Mouse (Mus musculus) 416B (cell line): ENCODE data around the gene Ccnc.
A peak's percentile ranks its signal among the peaks of the same experiment; 100 is the strongest.

Experiments
- DNase-seq: peaks from one replicate; pipeline ENCODE4 v3.0.0; 2011; ENCODE audit warnings: low read depth

The Ccnc gene

DNA sequence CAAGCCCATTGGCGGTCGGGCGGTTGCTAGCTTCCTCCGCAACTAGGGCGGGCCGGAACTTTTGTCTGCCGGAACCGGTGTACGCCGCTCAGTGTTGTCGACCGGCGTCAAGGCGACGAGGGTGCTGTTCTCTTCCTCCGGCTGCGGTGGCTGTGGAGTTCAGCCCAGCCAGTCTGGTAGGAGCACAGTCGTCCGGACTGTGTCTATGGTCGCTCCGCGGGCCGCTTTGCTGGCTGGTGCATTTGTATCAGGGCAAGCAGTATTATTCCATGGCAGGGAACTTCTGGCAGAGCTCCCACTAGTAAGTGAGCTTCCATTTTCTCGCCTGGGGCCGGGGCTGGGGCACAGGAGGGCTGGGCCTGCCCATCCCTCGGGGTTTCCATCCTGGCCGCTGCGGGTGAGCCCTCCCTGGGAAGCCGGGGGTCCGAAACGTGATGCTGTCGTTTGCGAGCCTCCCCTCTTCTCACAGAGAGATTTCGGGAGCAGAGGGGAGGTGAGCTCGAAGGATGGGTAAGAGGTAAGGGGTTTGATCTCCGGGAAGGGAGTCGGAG, at the start of gene Ccnc:
Ccnc (plus strand) TSS at position 87 of the 551 bp plus-strand sequence.
- DNase-seq: peak; percentile 94

DNA sequence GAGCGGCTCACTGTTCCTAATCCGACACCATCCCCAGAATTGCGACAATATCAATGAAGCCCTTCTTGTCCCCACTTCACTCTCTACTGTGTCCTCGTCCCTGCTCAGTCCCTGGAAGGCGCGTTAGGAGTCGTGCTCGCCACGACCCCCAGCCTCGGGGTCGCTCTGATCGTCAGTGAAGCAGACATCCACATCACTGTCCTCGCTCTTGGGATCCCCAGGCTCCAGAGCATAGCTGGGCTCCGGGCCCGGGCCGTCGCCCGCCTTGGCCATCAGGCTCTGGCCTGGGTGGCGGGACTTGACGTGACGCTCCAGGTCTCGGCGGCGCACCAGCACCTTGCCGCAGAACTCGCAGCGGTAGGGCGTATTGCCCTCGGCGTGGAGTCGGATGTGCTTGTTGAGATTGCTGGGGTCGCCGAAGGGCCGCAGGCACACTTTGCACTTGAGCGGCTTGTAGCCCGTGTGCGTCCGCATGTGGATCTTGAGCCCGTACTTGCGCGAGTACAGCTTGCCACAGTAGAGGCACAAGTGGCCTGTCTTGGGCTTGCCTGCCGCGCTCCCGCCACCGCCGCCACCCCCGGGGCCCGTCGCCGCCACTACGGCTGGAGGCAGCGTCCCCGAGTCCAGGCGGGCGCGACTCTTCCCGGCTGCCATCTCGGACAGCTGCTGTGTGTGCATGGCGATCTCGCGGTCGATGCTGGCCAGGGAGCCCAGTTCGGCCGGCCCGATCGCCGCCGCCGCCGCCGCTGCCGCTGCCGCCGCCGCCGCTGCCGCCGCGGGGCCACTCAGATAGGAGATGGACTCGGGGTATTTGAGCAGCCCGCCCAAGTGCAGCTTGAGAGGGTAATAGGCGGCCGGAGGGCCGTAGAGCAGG, 49.2 kb upstream of the Ccnc start:
- no peak for DNase-seq

DNA sequence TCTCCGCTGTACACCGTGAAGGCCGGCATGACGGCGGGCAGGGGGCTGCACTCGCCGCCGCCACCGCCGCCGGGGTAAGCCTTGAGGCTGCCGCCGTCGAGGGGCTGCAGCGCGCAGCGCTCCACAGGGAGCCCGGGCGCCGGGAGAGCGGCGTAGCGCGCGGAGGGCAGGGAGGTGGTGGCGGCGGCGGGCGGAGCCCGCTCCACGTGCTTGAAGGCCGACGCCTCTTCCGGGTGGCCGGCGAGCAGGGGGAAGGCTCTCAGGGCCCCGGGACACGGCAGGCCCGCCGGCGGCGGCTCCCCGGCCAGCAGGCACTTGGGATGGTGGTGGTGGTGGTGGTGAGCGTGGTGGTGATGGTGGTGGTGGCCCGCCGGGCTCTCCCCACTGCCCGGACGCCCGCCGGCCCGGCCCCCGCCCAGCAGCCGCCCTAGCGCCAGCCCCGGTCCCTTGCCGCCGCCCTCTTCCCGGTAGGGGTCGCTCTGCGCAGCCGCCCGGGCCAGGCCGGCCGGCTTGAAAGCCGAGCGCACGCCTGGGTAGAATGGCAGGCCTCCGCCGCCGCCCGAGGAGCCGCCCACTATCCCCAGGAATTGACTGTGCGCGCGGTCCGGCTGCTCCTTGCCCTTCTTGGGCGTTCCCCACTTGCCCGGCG, 48.4 kb upstream of the Ccnc start:
- DNase-seq: no peak

DNA sequence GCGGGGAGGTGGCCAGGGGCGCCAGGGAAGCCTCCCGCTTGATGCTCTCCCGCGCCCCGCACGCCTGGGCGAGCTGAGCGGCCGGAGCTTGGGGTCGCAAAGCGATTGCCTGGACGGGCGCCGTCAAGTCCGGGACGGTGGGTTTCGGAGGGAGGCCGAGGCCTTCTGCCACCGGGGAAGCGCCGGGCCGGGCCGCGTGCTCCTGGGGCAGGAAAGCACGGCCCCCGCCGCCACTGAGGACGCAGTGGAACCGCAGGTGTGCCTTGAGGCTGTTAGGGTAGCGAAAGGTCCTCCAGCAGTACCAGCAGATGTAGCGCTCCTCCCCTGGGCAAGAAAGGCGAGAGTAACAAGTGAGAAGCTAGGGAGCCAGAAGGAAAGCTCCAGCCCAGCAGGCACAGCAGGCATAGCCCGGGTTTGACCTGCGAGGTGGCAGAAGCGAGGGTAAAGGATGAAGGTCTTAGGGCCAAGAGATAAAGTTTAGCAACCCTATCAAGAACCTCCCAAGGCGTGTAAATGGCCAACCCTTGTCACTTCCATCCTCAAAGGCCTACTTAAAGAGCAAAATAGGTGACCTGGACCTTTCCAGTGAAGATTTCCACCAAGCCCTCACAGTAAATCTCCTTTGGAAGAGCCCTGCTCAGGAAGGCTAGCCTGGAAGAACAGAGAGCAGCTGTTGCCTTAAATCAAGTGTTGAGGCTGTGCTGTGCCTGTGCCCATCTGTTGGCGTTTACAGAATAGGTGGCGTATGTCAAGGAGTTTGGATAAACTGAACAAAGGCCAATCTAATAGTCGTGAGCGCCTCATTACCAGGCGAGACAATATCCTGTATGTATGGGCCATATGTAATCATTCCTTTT, 47.6 kb upstream of the Ccnc start:
- DNase-seq: no peak

DNA sequence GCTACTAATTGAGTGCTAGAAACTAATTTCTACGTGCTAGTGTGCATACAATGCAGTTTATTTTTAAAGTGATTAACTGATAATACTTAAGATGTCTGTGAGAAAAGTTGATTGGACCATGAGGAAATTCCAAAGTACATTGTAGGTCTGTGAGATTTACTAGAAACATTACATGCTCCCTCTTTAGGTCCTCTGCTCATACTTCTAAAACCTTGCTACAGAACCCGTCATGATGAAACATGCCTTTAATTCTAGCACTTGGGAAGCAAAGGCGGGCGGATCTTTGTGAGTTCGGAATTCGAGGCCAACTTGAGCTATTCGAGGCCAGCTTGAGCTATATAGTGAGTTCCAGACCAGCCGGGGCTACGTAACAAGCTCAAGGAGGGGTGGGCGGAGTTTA, 46.5 kb upstream of the Ccnc start:
- DNase-seq: no peak

DNA sequence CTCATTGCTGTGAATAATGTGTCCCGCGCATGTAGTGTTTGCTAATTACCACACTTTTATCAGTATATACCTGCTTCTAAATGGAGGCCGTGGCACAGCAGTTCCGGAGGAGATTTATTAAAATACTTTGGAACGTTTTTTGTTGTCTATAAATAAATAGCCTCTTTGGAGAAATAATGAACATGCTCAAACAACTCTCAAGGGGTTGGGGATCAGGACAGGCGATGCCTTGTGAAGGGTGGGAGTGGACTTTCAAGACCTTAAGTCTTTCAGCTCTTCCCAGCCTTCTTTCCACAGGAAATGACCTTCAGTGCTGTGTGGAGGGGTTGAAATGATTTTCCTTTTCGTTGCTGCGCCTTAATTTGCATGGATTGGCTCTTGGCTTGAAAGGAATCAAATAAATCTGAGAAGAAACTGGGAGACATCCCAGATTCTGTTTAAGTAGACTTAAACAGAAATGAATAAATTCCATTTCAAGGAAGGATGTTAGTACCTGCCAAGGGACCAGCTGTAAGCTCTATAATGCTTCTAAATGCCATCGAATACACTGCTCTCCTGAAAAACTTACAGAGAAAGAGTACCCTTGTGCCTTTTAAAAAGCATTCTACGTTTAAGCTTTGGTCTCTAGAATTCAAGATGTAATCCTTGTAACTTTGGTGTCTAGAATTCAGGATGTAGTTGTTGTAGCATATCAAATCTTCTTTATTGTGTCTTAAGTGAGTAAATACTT, 44.9 kb upstream of the Ccnc start:
- no peak for DNase-seq

DNA sequence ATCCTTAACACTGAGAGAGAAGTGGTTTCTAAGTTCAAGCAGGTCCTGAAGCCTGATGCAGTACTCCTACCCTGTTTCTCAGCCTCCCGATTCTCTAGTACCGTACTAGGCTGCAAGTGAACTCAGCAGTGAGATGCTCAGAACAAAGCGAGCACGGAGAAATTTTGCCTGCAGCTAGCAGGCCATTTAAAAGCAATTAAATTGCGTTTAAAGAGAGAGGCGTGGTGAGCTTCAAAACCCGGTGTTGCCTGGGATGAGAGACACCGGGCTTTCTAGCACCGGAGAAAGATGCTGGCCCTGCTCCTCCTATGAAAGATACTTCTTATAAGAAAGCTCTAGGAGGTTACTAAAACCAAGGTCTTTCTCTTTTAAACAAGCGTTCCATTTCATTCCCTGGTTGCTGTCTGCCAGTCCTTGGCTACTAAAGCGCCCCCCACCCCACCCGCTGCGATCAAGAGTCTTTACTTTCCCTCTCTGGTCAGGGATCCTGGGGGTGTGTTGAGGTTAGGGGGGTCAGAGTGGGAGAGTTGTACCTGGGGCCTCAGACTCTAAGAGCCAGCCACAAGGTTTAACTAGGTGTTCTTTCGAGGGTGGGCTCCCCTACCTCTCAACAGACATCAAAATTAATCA, 43.0 kb upstream of the Ccnc start:
- DNase-seq: no peak

DNA sequence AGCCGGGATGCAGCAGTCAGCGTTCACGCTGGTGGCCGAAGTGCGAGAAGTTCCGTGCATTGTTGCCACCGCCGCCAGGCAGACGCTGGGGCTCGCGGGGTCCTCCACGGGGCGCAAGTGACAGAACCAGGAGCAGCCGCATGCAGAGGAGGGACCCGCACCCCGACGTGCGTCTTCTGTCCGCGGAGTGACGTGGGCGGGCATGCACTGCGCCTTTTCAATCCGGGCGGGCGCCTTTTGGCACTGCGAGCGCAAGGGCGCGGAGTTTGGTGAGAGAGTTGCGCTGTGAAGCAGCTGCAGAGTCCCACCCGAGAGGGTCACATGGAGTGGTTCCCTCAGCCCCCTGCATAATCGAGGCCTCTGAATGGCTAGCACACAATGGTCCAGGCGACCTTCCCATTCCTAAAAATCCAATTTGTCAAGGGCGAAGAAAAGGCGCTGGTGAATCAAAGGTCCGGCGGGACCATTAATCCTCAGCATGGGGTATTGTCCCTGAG, 41.9 kb upstream of the Ccnc start, which contains the start of gene Prdm13:
Prdm13 (minus strand) TSS at position 369 of the 497 bp plus-strand sequence.
- DNase-seq: no peak

DNA sequence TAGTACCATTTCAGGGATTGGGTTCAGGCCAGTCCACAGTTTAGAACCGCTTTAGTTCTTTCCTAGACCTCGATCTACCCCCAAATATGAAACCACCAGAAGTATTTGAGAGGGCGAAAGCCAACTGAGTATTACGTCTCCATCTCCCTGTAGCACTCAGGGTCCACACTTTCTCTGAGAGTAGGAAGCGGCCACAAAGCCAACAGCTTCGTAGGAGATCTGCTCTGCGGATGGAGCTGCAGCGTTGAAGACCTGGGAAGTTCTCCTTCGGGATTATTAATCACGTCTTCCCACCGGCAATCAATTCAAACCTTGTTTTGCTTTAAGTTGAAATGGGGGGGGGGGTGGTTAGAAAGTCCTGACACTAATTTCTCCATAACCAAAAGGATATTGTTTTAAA, 41.1 kb upstream of the Ccnc start:
- no peak for DNase-seq

DNA sequence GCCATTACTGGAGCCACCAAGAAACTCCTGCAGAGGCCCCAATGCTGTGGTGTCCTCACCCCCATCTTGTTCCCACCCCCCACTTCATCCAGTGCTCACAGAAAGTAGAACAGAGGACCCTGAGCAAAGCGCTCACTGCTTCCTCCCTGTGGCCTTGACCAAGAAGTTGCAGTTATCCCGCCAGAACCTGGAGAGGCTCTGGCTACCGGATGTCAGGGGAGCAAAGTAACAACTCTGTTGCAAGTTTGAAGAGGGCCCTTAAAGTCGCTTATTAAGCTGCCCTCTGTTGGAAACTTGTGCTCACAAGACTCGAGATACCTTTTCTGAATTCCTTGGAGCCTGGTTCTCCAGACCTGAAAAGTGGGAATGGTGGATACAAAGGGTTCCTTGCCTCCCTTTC, 40.6 kb upstream of the Ccnc start:
- no peak for DNase-seq

DNA sequence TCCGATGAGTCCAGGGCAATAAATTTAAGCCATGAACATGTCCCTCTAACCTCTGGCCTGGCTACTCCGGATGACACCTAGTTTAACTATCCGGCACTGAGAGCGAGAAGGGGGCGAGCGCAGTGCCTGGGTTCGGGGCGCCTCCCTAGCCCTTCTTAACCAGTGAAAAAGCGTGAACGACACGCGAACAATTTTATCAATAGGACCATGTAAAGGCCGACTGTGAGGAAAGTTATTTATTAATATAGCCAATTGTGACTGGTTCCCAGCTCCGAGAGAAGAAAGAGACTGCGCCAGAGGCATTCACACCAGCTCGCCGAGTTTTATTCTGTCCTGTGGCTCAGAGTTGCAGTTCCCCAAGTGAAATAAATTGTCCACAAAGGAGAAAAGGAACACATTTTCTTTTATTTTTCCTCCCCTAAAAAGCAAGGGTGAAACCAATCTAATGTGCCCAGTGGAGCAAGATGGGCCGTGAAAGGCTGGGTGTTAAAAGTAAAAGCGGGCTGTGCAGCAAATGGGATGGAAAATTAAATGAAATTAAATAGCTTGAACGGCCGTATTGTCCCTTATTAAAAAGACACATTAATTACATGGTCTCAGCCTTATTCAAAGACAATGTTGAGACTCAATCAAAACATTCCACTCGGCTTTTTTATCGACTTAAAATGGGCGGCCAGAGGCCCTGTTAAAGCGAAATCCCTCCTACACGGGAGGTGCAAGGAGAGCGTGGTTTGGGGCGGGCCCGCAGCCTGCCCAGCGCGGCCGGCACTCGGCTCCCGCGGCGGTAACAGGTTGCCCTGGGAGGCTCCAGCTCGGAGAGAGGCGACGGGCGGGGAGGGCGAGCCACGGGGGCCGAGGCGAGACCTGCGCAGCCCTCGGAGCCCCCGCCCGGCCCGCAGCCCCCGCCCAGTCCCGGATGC, 39.5 kb upstream of the Ccnc start:
- no peak for DNase-seq

DNA sequence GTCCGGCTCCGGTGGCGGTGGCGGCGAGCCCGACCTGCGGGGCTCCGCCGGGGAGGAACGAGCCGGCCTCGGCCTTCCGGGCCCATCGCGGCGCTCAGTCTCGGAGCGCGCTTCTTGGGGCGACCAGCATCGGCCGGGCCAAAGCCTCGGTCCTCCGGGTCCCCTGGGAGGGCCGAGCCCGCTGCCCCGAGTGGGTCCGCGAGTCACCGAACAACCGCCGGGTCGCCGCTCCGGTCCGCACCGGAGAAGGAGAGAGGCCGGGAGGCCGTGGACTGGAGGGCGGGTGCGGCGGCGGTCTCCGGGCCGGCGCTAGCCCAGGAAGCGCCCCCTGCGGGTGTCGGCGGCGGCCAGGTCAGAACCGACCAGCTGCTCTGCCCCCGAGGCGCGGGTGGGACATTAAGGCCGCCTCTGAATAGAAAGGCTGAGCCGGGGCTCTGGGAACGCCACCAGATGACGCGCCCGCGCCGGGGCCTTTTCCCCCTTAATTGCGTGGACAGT, 38.7 kb upstream of the Ccnc start:
- no peak for DNase-seq

DNA sequence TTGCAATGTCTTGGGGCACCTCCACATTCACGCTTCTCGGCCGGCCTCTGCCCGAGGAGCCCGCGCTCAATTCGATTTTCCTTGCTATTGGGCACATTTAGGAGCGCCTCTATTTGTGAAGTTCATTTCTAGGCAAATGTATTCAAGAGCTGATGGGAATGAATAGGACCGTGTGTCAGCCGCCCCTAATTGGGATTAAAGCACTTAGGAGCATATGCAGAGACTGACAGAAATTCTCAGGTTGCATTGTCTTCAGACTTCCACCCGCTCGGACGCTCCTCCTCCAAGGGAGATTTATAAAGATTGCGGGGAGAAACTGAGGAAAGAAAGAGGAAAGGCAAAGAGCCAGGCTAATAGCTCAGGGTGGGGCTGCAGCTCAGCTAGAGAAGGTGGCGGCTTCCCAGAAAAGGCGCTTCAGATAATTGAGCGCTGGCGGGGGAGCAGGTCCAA, 38.0 kb upstream of the Ccnc start:
- DNase-seq: no peak

DNA sequence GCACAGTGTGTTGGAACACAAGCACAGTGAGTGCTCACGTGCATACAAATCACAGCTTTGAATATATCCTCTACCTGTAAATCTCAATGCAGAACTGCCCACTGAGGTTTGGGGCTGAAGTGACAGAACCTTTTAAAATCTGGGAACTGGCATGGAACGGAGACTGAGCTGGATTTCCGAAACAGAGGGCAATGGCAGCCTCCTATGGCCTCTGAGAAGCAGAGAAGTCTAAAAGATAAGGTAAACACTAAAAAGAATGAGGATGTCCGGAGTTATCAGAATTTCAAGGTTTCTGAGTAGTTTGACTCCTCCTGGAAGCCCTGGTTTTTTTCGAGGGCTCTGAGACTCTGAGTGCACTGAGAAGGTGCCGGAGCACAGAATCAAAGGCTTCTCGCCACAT, 37.3 kb upstream of the Ccnc start:
- no peak for DNase-seq

DNA sequence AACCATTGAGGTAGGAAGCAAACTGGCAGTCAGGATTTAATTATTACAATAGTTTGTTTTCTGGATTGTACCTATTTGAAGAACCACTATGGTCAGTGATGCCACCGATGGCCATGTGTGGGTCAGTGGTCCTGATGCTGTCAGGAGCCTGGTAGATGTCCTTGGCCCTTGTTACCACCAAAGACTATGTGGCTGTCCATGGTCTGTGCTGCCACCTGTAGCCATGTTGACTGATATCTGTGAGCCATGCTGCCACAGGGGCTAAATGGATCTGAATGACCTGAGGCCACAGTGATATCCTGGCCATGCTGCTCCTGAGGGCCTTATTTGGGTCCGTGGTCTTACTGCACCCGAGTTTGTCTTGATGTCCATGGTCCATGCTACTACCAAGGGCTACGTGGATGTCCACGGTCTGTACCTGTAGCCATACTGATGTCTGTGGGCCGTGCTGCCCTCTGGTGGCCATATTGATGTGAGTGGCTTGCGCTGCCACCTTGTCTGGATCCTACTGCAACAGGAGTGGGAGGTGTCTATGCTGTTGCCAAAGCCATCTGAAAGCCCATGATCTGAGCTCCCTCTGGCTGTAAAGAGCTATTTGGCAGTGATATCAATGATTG, 31.8 kb upstream of the Ccnc start:
- peak; percentile 58 for DNase-seq

DNA sequence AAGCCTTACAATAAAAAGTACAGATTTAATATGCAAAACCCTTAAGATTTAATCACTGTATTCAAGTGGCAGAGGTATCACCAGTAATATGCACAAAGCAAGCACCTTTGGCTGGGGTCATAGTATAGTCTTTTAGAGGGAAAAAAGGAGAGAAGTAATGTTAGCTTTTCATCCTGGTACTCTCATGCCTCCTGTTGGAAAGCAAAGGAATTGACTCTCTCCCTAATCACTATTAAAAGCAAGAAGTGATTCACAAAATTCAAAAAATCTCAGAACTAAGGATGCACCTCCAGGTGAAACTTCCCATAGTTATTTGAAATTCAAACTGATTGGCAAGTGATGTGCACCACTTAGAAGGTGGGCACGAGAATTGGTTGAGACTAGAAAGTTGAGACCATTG, 22.5 kb upstream of the Ccnc start:
- no peak for DNase-seq

DNA sequence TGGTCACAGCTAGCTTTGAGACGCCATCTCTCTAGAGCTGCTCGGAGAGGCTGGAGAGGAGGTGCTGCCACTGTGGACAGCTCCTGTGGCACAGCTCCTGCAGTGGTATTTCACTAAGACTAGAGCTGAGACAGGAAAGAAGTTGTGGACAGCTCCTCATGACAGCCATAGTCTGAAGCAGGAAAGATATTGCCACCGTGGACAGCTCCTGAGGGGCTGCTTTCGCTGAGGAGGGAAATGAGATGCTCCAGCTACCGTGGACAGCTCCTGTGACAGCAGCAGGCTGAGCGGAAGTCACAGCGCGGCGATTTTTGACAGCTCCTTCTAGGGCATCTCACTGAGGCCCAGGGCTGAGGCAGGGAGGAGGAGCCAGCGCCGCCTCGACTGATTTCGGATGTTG, 15.4 kb upstream of the Ccnc start:
- DNase-seq: peak; percentile 90

DNA sequence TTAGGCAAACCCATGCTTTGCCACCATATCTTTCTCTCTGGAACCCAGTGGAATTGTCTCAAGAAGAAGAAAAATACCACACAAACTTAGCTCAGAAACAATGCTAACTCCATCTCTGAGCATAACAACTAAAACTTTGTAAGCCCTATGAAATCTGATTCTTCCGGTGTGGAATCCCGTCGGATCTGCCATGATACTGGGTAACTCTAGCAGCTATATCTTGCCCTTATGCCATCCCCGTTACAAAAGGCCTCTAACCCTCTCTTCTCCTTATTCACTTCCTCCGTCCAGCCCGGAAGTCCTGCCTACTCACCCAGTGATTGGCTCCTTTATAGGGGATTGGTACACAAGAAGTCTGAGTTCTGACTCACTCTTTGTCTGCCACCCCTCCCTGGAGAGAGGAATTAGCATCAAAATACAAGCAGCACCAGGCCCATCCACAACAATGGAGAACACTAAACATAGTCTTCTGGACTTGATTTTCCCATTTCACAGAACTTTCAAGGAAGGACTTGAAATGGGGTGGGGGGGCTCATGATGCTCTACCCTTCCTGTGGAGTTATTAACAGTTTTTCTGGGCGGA, 4.7 kb upstream of the Ccnc start:
- peak; percentile 76 for DNase-seq
